In the genomic region with DNA sequence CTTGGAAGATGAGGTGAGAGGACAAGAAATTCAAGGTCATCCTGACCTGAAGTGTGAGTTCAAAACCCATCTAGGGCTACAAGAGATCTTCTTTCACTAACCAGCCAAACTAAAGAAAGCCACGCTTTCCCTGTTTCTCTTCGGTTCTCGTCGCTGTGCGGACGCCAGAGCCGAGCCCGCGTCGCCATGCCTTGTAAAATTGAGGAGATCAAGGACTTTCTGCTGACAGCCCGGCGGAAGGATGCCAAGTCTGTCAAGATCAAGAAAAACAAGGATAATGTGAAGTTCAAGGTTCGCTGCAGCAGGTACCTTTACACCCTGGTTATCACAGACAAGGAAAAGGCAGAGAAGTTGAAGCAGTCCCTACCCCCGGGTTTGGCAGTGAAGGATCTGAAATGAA, we compare ENCODE assay signal across 23 mouse cellular contexts. TPM values are rescaled to one million over a fixed set of nuclear protein-coding genes. Genes with fewer than 3 reads are reported as not detected.
"Had no signal": no experiment of that assay in that cellular context is flagged by ENCODE, and none has a peak within 500 bp of the region (broad histone marks: within the 10 kb centered on the region; RNA-seq: fewer than 3 reads in every experiment).

No protein-coding gene starts in this region.

RNA-seq across cellular contexts. Expression of a gene that starts 28.5 kb away (rescaled TPM):
- polyA plus RNA-seq: macrophage had no signal

RNA-seq across cellular contexts. Expression of a gene that starts 29.3 kb away (rescaled TPM):
- total RNA-seq: liver, adult 2 months; megakaryocyte progenitor cell, adult 5-6 weeks; megakaryocyte, adult 5-6 weeks; megakaryocyte-erythroid progenitor cell, adult 5-6 weeks; monocyte, adult 5-6 weeks had no signal
- polyA plus RNA-seq: limb, embryonic 10.5 days; limb, embryonic 11.5 days; limb, embryonic 12.5 days; limb, embryonic 13.5 days; liver, adult 2 months; liver, embryonic 12.5 days; liver, embryonic 13.5 days; liver, embryonic 14.5 days; liver, embryonic 15.5 days; liver, embryonic 16.5 days; liver, postnatal 0 days; lung, adult 2 months; lung, embryonic 14.5 days; lung, embryonic 15.5 days; lung, postnatal 0 days; macrophage; midbrain, embryonic 10.5 days; myocyte; neural tube, embryonic 11.5 days had no signal

RNA-seq across cellular contexts. Expression of a gene that starts 57.8 kb away (rescaled TPM):
- total RNA-seq: megakaryocyte, adult 5-6 weeks; monocyte, adult 5-6 weeks had no signal
- polyA plus RNA-seq: macrophage had no signal
